Mouse (Mus musculus): ENCODE measurements around the gene Gm10803.

Gene Gm10803

DNA sequence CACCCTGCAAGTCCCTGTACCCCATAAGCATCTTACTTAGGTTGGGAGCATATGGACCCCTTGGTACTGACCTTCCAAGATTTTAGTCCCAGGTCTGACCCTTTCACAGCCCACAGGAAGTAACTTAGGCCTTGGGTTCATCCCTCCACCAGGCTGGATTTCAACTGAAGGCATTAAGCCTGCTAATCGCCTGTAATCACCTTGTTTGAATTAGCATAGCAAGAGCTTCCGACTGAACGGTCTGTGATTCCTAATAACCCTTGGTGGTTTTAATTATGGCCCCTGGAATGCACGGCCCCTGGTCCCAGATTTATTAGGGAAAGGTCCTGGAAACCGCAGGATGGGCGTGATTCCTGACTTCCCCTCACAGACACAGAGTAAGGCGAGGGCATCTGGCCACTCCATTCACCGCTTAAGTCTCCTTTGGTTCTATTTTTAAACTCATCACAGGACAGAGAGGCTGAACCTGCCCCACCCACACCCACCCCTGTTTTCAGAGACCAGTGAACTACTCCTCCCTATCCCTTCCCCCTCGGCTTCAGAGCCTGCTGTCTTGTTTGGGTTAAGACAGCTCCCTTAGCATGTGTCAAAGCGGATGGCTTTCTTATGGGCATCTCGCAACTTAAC is 31.9 kb downstream of the Gm10803 start:
- DNase-seq (ENCODE audit: low read depth, low spot score): no peak

DNA sequence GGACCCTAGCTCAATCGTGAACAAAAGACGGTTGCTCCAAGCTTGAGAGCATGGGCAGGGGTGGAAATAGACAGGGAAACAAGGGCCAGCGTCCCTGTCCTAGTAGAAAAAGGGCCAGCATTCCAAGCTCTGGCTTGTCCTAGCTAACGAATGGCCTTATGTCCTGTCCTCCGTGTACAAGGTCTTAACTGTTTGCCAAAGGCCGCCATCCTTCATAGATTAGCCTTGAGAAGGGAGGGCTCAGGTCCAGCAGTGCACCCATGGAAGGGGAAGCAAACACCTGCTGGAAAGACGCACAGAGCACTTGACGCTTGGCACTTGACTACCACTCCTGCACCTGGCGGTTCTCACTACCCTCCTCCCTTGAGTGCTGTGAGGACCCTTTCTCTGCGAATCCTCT is 32.8 kb downstream of the Gm10803 start:
- DNase-seq (ENCODE audit: low read depth, low spot score): no peak

DNA sequence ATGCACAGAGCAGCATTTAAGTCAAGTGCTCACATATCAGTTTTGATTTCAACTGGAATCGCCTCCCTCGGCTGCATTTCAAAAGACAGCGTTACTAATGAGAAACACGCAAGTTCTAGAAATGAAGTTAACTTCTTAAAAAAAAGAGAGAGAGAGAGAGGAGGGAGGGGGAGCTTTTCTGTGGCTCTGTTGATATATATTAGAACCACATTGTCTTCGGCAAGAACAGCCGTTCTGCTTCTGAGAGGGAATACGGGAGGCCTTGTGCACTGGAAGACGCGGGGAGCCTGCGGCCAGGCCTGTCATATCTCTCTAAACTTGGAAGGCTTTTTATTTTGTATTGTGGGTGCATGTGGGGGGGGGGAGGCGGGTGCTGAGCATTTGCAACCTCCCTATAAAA is 36.8 kb downstream of the Gm10803 start:
- no peak for DNase-seq (ENCODE audit: low read depth, low spot score)

DNA sequence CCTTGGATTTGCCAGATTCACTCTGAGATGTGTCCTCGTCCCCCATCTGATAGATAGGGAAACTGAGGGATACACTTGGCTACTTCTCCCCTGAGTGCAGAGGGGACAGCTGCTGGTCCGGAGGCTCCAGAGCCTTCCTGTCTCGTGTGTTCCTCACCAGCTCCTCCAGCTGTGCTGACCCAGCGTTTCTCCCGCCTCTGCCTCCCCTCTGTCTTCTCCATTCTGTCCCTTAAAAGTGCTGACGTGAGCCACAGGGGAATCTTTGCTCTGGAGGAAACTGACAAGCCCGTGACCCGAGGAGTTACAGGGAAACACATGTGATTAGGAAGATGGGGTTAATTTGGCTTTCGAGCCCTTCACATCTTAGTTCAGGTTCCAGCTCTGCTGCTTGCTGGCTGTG is 39.4 kb downstream of the Gm10803 start:
- DNase-seq (ENCODE audit: low read depth, low spot score): no peak

DNA sequence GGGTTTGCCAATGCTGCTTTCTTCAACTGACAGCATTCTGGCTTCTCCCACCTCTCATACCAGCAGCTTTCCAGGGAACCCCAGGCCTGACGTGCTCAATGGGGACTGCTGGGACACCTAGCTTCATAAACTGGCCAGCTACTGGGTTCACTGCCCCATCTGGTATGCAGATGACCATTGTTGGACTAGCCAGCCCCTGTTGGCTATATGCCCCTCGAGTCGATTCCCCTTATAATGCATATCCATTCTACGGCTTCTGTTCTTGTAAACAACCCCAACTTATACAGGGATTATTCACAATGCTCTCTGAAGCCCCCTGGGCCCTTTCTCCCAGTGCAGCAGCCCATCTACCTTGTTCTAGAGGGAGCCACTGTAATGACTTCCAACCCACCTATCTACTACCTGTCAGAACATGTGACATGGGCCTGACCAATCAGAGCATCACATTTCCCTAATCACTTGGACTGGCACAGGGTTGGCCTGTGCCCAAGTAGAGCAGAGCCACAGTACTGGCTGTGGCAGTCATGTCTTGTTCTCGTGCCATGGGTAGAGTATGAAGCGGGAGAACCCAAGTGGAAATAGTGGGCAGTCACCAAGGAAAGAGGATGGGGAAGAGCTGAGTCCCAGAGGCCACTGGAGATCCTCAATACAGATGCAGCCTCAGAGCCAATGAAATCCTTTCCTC is 44.4 kb downstream of the Gm10803 start:
- DNase-seq (ENCODE audit: low read depth, low spot score): no peak

DNA sequence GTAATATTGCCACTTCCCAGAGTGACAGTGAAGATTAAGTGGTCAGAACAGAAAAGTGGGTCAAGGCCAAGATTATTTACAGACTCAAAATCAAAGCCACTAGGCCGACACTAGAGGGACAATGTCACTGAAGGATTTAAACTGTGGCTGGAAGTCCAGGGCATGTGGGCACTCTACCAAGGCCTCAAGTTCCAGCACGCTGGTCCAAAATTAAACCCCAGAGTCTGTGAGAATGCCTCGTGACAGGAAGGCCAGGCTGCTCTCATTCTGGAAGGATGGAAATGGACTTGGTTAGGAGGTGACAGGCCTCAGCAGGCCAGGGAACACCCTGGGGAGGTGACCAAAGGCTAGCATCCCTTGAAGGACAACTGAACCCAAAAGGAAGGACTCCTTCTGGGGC is 48.4 kb downstream of the Gm10803 start:
- no peak for DNase-seq (ENCODE audit: low read depth, low spot score)

DNA sequence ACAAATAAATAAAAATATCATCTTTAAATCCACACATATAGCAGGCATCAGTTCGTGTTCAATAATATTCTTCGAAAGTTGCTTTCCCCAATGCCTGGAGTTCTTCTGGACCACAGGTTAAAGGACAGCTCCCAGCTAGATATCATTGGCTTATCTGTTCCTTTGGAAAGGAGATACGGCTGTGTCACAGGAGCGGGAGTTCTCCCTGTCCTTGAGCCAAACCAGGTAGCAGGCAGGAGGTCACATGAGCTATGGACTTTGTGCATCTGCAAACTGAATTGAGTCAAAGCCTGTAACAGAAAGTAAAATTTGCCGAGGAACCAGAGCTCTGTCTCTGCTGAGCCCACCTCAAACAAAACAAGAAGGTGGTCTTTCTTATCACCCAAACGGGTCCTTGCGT is 52.7 kb downstream of the Gm10803 start:
- no peak for DNase-seq (ENCODE audit: low read depth, low spot score)

Measured in embryo, embryonic 11.5 days (tissue).